9 mouse cellular contexts compared by ENCODE assay signal in the genomic region with DNA sequence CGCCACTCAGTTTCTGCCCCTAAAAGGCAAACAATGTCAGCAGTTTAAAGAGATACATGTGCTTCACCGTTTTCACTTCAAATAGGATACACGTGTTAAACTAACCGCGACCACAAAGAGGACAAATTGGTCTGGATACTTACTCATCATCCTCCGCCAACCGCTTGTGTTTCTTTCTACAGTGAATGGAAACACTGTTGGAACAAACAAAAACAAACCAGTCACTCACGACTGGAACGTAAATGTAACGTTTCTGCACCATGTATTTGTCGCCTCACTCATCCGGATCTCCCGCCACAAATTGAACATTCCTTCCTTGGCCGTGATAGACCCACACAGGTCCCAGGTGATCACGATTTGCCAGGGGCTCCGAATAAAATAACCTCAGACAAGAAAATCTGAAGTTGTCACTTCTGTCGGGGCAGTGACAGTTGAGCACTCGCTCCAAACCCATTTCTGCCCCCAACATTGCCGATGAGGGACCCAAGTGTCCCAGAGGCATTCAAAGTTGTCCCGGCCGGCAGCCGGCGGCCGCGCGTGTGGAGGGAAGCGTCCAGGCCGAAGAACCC. TPM values are rescaled to one million over a fixed set of nuclear protein-coding genes. Genes with fewer than 3 reads are reported as not detected.
DNase-seq lines count a peak whose midpoint lies in the region; ATAC-seq and TF ChIP-seq lines count a peak whose summit lies in the region.
"Had no signal": no experiment of that assay in that cellular context is flagged by ENCODE, and none has a peak within 500 bp of the region (broad histone marks: within the 10 kb centered on the region; RNA-seq: fewer than 3 reads in every experiment).

No protein-coding gene starts in this region.

- H3K27me3 ChIP-seq in forebrain, embryonic 12.5 days: no peaks in the 10 kb centered on the region
- H3K27me3 ChIP-seq in liver, embryonic 16.5 days (ENCODE audit: control insufficient read depth, insufficient read depth, low read depth, low read length): no peaks in the 10 kb centered on the region

- peaks cover 23% of the 10 kb centered on the region for H3K4me1 ChIP-seq in forebrain, embryonic 12.5 days
- peaks cover 16% of the 10 kb centered on the region for H3K4me1 ChIP-seq in liver, embryonic 16.5 days (ENCODE audit: control insufficient read depth, low read depth, low read length)

- H3K36me3 ChIP-seq in forebrain, embryonic 12.5 days (replicated peaks): peaks cover 16% of the 10 kb centered on the region; the same call in 1 of the 2 replicates
- H3K36me3 ChIP-seq in liver, embryonic 16.5 days (ENCODE audit: control insufficient read depth, insufficient read depth): no peaks in the 10 kb centered on the region

- peak overlapping the region; percentile 94 for H3K27ac ChIP-seq in layer of hippocampus, adult 2 months
- peak overlapping the region; percentile 65; the same call in 1 of the 2 replicates for H3K27ac ChIP-seq in forebrain, embryonic 12.5 days
- peak overlapping the region; percentile 89 for H3K27ac ChIP-seq in liver, embryonic 16.5 days (ENCODE audit: low read length)

- peak; percentile 7; the same call in 1 of the 2 replicates for ATAC-seq in forebrain, embryonic 12.5 days (ENCODE audit: low FRiP score)
- ATAC-seq in liver, embryonic 16.5 days (ENCODE audit: low read depth): no peak

- intact Hi-C loops in left cerebral cortex, postnatal 36 days (cut with DNase I): no loop called here

- DNase-seq in layer of hippocampus, adult 2 months (ENCODE audit: low spot score in 2 of 2): no peak
- DNase-seq in layer of hippocampus, adult 8-10 months (ENCODE audit: low spot score in 2 of 2): no peak
- DNase-seq in MN1 (ENCODE audit: low spot score): peak; percentile 48
- no peak for DNase-seq in urinary bladder, postnatal 25 days (ENCODE audit: low spot score)
- DNase-seq in kidney, postnatal 25 days: no peak
- no peak for DNase-seq in left cerebral cortex, postnatal 36 days (ENCODE audit: low spot score in 2 of 2)

- H3K9me3 ChIP-seq in forebrain, embryonic 12.5 days: no peaks in the 10 kb centered on the region
- no peaks in the 10 kb centered on the region for H3K9me3 ChIP-seq in liver, embryonic 16.5 days (replicated peaks; ENCODE audit: control insufficient read depth, low read length)

- peak overlapping the region; percentile 78 for H3K9ac ChIP-seq in forebrain, embryonic 12.5 days
- H3K9ac ChIP-seq in liver, embryonic 16.5 days (ENCODE audit: low read depth, low read length): peak overlapping the region; percentile 90

- peak overlapping the region; percentile 90 for H3K4me3 ChIP-seq in layer of hippocampus, adult 2 months
- H3K4me3 ChIP-seq in forebrain, embryonic 12.5 days (replicated peaks): peak overlapping the region; percentile 75
- H3K4me3 ChIP-seq in liver, embryonic 16.5 days (ENCODE audit: low read depth, low read length): peak overlapping the region; percentile 81

- 4% methylated on average over 28 of the region's 28 CpGs for WGBS in forebrain, embryonic 12.5 days
- under 1% methylated on average over 28 of the region's 28 CpGs for WGBS in liver, embryonic 16.5 days (ENCODE audit: insufficient replicate concordance)

- peak overlapping the region; percentile 81 for H3K4me2 ChIP-seq in forebrain, embryonic 12.5 days
- peak overlapping the region; percentile 86 for H3K4me2 ChIP-seq in liver, embryonic 16.5 days (ENCODE audit: low read depth, low read length)

- TF ChIP-seq CTCF in layer of hippocampus, adult 2 months (conservative IDR thresholded peaks at IDR 0.05): no peak

RNA-seq across cellular contexts. Expression of gene Ccdc117, which starts 0.7 kb away (rescaled TPM):
- 10 to 100 TPM; 11.8 to 13.9 TPM for total RNA-seq in layer of hippocampus, adult 2 months (2021)
- 10 to 100 TPM; 13.3 to 18.4 (median 15.2) TPM for total RNA-seq in layer of hippocampus, adult 8-10 months (2022)
- 27.1 and 28.0 TPM in 2 replicates for polyA plus RNA-seq in forebrain, embryonic 12.5 days (2016; fragmentation: Nextera tagmentation; extraction: Ambion mirVana)
- 6.8 and 7.5 TPM in 2 replicates for polyA plus RNA-seq in liver, embryonic 16.5 days (2015; fragmentation: Nextera tagmentation; extraction: Ambion mirVana)
- total RNA-seq in left cerebral cortex, postnatal 36 days (2021): 10 to 100 TPM; 11.2 to 14.6 TPM

RNA-seq across cellular contexts. Expression of gene Xbp1, which starts 20.9 kb away (rescaled TPM):
- total RNA-seq in layer of hippocampus, adult 2 months (2021): 10 to 100 TPM; 87.6 to 94.5 TPM
- 100 to 1,000 TPM in 2 of 4 experiments, 10 to 100 TPM in 2; 71.9 to 130 (median 98.1) TPM for total RNA-seq in layer of hippocampus, adult 8-10 months (2022)
- 100 and 102 TPM in 2 replicates for polyA plus RNA-seq in forebrain, embryonic 12.5 days (2016; fragmentation: Nextera tagmentation; extraction: Ambion mirVana)
- 105 and 116 TPM in 2 replicates for polyA plus RNA-seq in liver, embryonic 16.5 days (2015; fragmentation: Nextera tagmentation; extraction: Ambion mirVana)
- total RNA-seq in left cerebral cortex, postnatal 36 days (2021): 100 to 1,000 TPM in 1 of 2 experiments, 10 to 100 TPM in 1; 88.6 to 102 TPM

RNA-seq across cellular contexts. Expression of gene Ankrd36, which starts 28.2 kb away (rescaled TPM):
- not detected for total RNA-seq in layer of hippocampus, adult 2 months (2021)
- not detected for total RNA-seq in layer of hippocampus, adult 8-10 months (2022)
- 0.33 TPM in 1 of 2 replicates, not detected in the other for polyA plus RNA-seq in forebrain, embryonic 12.5 days (2016; fragmentation: Nextera tagmentation; extraction: Ambion mirVana)
- 1.9 and 2.5 TPM in 2 replicates for polyA plus RNA-seq in liver, embryonic 16.5 days (2015; fragmentation: Nextera tagmentation; extraction: Ambion mirVana)
- not detected for total RNA-seq in left cerebral cortex, postnatal 36 days (2021)
- total RNA-seq: hematopoietic stem cell, adult 5-6 weeks had no signal
